Mouse (Mus musculus) ovary, adult 18-20 months (tissue): ENCODE results near the gene Prm2.
A peak's percentile ranks its signal among the peaks of the same experiment; 100 is the strongest.
"Not testable (repeated sequence)": the region's sequence is repeated elsewhere in the genome, so short reads cannot be mapped to it uniquely, and the experiment has no call there.

Experiments
- DNase-seq: peaks from one replicate; pipeline ENCODE4 v3.0.0; 2022; ENCODE audit warnings: low spot score, mixed read lengths

The Prm2 gene

GRCm38 (mm10) chr16:10812865-10813371 is 17.0 kb upstream of the Prm2 start, which contains the start of gene Gm11172:
Gene Gm11172 (plus strand): TSS chr16:10812915.
- no peak for DNase-seq

DNA sequence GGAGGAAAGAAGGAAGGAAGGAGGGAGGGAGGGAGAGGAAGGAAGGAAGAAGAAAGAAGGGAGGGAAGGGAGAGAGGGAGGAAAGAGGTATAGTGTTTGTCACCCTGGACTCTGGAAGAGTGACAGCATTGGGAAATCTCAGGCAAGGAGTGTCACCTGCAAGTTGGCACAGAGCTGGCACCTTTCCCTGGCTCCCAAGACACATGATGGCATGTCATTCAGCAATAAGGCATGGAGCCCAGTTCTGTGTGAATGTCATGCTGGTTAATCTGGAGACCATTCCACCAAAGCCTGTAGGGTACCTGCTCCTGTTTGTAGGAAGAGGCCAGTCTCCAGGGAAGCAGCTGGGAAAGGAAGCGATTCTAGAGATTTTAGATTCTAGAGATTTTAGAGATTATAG is 14.4 kb upstream of the Prm2 start:
- DNase-seq = no peak

- DNase-seq = no peak
These were observed 10.0 kb upstream of the Prm2 start, which contains the start of gene Prm1 for GRCm38 (mm10) chr16:10805789-10806527. Gene Prm1 (minus strand): TSS chr16:10805839.

DNA sequence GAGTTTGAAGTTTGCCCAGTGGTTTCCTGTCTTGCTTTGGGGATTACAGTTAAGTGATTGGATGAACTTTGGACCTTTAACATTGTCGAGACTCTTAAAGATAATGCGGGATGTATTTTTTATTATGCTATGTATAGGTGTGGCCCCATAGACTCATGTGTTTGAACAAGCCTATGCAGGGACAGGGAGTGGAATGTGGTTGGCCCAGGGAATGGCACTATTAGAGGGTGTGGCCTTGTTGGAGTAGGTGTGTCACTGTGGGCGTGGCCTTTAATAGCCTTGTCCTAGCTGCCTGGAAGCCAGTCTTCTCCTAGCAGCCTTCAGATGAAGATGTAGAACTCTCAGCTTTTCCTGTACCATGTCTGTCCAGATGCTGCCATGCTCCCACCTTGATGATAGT is 6.5 kb upstream of the Prm2 start:
- not testable (repeated sequence) for DNase-seq

GRCm38 (mm10) chr16:10790702-10791101 is 5.2 kb downstream of the Prm2 start, which contains the start of gene Prm3:
Gene Prm3 (minus strand): TSS chr16:10790914.
- DNase-seq = no peak

DNA sequence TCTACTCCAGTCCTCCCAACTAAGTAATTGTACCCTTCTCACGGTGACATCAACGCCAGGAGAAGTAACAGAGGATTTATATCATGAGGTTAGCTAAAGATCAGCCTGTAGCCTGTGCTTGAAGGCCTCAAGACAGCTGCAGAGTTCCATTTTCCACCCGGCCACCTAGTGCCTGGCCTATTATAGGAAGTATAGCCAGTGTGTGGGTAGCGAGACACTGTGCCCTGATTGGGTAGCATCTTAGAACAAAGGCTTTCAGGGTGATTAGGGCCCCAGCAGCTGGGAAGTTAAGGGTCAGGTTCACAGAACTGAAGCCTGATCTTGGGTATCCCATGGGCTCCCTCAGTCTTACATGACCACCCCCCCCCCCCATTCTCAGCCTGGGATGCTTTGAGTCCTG is 7.1 kb downstream of the Prm2 start:
- DNase-seq = no peak

- no peak for DNase-seq
These were observed 7.7 kb downstream of the Prm2 start, which contains the start of gene Tnp2 for GRCm38 (mm10) chr16:10788271-10788670. Gene Tnp2 (minus strand): TSS chr16:10788660.

- no peak for DNase-seq
These were observed 8.3 kb downstream of the Prm2 start for GRCm38 (mm10) chr16:10787548-10788058.

GRCm38 (mm10) chr16:10786782-10787547 is 9.0 kb downstream of the Prm2 start:
- no peak for DNase-seq

- DNase-seq = peak; percentile 76
These were observed 9.6 kb downstream of the Prm2 start for GRCm38 (mm10) chr16:10786288-10786687.

GRCm38 (mm10) chr16:10785371-10786231 is 10.3 kb downstream of the Prm2 start, which contains the start of gene Socs1:
Gene Socs1 (minus strand): TSS chr16:10785536.
- DNase-seq = peak; percentile 87

- DNase-seq = peak; percentile 83
These were observed 11.1 kb downstream of the Prm2 start for GRCm38 (mm10) chr16:10784793-10785370.

GRCm38 (mm10) chr16:10783883-10784792 is 11.8 kb downstream of the Prm2 start:
- DNase-seq = no peak

GRCm38 (mm10) chr16:10783451-10783850 is 12.5 kb downstream of the Prm2 start:
- DNase-seq = no peak

DNA sequence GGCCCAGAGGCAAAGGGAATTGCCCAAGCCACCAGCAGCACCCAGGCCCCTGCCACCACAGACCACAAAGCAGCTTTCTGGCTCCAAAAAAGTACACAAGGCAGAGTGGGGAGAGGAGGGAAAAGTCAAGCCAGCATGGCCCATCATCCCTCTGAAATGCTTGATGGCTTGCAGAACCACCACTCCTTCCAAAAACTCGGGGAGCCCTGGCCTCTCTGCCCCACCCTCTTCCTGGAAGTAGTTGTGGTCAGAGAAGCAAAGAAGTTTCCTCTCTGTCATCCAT is 12.8 kb downstream of the Prm2 start:
- no peak for DNase-seq

GRCm38 (mm10) chr16:10782377-10783151 is 13.4 kb downstream of the Prm2 start:
- DNase-seq = no peak

DNA sequence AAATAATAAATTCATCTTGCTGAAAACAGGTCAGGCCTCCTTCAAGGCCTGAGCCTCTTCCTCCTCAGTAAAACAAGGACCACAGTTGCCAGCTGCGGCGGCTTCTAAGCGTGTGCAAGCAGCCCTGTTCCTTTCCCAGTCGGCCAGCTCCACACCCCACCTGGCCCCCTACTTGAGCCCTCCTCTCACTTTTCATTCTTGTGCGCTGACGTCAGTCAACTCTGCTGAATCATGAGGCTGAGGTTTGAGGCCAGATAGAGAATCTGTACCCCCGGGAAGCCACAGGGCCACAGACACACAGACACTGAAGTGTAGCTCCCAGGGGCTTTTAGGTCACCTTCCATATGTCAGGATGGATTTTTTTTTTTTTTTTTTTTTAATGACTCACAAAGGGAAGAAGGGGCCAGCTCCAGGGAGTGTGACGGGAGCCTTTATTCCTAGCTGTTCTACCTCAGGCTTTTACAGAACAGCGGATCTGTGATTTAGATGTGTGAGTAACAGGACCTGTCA is 14.0 kb downstream of the Prm2 start:
- no peak for DNase-seq

- DNase-seq = no peak
These were observed 15.3 kb downstream of the Prm2 start for GRCm38 (mm10) chr16:10780631-10781120.

DNA sequence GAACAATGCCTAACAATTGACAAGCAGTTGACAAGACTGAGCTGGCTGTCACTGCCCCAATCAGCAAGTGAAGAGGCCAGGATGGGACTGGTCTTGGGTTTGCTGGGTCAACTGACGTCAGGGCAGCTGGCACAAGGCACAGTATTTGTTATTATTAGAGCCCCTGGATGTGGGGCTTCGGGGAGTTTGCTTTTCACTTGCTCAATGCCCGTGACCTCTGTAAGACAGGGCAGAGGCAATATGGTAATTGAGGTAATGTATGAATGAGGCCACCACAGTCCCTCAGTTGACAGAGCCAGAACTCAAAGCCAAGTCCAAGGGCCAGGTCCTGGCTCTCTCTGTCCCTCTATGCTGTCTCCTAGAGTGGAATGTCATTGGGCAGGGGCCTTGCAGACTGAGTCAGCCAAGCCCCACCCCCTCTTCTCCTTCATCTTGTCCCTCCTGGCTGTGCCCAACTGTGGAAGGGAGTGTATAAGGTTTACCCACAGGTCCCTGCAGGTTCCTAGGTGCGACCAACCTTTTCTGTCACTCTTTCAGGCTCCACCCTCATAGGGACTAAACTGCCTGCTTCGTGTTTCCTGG is 18.3 kb downstream of the Prm2 start:
- DNase-seq = no peak
